Mouse (Mus musculus) spleen, adult 10 weeks (tissue): ENCODE data around the gene Krt12. TPM values are rescaled to one million over a fixed set of nuclear protein-coding genes. Genes with fewer than 3 reads are reported as not detected.

Source experiments
- polyA plus RNA-seq: library from polyadenylated mRNA; stranded (reverse); fragments of 350-450 nt; fragmentation: Illumina TruSeq; extraction: RNeasy Lipid Tissue Mini Kit (QIAGEN cat#74804); gene quantifications from one replicate; pipeline ENCODE4 v1.2.3, GENCODE M21; 2015; ENCODE audit warnings: low replicate concordance; ENCODE audit not compliant: insufficient read depth

The Krt12 gene
- not detected for polyA plus RNA-seq

DNA sequence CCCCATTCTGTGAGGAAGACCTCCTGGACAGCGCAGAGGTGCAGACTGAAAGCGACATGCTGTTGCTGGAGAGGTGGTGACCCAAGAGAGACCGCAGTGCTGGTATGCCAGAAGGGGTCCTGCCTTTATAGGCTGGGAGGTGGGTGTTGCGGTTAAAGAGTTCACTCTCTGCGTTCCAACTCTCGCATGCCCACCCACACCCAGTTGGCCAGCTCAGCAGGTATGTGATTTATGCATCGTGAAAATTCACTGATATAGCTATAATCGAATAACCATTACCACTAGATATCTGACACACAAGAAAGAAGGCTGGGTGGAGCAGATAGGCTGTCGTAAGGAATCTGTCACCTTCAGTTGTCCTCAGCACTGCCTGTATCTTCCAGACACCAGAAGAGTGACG is at the start of gene Krt12:
Krt12 (minus strand) TSS at position 101 of the 400 bp plus-strand sequence.

DNA sequence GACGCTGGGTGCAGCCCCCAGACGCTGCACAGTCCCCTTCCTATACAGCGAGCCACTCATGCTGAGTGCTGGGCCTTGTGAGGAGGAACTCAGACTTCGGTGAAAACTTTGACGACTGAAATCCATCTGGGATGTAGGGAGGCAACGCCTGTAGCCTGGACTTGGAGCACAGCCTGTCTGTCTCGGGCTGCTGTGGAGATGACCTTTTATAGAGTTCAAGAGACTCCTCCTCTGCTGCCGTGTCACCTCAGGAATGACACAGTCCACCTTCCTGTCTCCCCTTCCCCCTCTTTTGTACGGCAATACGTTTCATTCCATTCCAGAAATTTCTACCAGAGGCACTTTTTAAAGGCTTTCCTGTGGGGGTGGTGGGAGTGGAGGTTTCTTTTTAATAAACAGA is 15.9 kb upstream of the Krt12 start, which contains the start of gene Krt20:
Krt20 (minus strand) TSS at position 179 of the 400 bp plus-strand sequence.

DNA sequence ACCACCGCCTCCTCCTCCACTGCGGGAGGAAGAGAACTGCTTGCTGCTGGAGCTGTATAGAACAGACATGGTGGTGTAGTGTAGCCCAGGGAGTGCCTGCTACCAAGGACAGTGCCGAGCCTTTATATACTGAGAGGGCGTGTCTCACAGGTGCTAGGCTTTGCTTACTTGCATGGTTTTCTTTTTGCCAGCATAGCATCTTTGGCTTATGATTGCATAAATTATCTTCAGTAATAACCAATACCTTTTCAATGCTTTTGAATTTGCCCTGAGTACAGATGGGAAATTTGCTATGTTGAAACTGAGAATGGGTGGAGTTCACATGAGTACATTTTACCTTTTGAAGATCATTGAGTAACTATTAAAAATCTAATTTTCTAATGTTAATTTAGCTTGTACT is 32.8 kb downstream of the Krt12 start, which contains the start of gene Krt10:
Krt10 (minus strand) TSS at position 101 of the 400 bp plus-strand sequence.

DNA sequence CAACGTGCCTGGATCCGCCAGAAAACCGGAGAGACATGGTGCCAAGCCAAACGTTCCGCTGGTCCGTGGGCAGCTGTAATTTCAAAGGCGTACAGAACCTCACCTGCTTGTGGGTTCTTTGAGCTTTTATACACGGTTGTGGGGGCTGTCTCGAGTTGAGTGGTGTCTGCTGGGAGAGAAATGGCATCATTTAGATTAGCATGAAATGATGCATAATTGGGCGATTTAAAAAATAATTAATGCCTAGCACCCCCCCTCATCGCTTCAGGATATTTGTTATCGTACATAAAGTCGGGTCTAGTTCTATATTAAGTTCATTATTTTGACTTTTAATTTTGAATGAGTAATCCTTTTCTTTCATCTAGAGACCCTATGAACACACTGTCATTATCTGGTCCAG is 47.3 kb downstream of the Krt12 start, which contains the start of gene Krt28:
Krt28 (minus strand) TSS at position 101 of the 400 bp plus-strand sequence.

Other genes with a start within 250 kb of the Krt12 start
- gene Smarce1, start 191.2 kb downstream of the Krt12 start, polyA plus RNA-seq: 150 TPM
- 4.5 TPM for gene Krt222, start 178.2 kb downstream of the Krt12 start, polyA plus RNA-seq
- gene Krt24, start 137.0 kb downstream of the Krt12 start, polyA plus RNA-seq: not detected
- gene Krt25, start 99.3 kb downstream of the Krt12 start, polyA plus RNA-seq: not detected
- not detected for gene Krt26, start 84.3 kb downstream of the Krt12 start, polyA plus RNA-seq
- gene Krt27, start 71.2 kb downstream of the Krt12 start, polyA plus RNA-seq: not detected
- gene Krt28, start 47.4 kb downstream of the Krt12 start, polyA plus RNA-seq: not detected
- 6.0 TPM for gene Krt10, start 32.9 kb downstream of the Krt12 start, polyA plus RNA-seq
- gene Krt20, start 15.9 kb upstream of the Krt12 start, polyA plus RNA-seq: 1.9 TPM
- gene Krt23, start 70.9 kb upstream of the Krt12 start, polyA plus RNA-seq: not detected
- gene Krt39, start 99.1 kb upstream of the Krt12 start, polyA plus RNA-seq: not detected
- not detected for gene Krt40, start 120.9 kb upstream of the Krt12 start, polyA plus RNA-seq
- not detected for gene Krtap3-3, start 128.6 kb upstream of the Krt12 start, polyA plus RNA-seq
- gene Krtap3-2, start 134.6 kb upstream of the Krt12 start, polyA plus RNA-seq: not detected
- gene Gm11939, start 137.2 kb upstream of the Krt12 start, polyA plus RNA-seq: not detected
- not detected for gene Krtap3-1, start 144.4 kb upstream of the Krt12 start, polyA plus RNA-seq
- not detected for gene Krtap1-5, start 158.8 kb upstream of the Krt12 start, polyA plus RNA-seq
- gene Krtap1-4, start 161.4 kb upstream of the Krt12 start, polyA plus RNA-seq: not detected
- gene Krtap1-3, start 169.1 kb upstream of the Krt12 start, polyA plus RNA-seq: not detected
- gene Krtap9-3, start 175.8 kb upstream of the Krt12 start, polyA plus RNA-seq: not detected
- not detected for gene Gm11938, start 181.0 kb upstream of the Krt12 start, polyA plus RNA-seq
- gene Gm11937, start 187.9 kb upstream of the Krt12 start, polyA plus RNA-seq: not detected
- gene Krtap2-4, start 192.6 kb upstream of the Krt12 start, polyA plus RNA-seq: not detected
- gene Gm11562, start 198.2 kb upstream of the Krt12 start, polyA plus RNA-seq: not detected
- gene Krtap4-1, start 206.0 kb upstream of the Krt12 start, polyA plus RNA-seq: not detected
- gene Krtap4-2, start 212.8 kb upstream of the Krt12 start, polyA plus RNA-seq: not detected
- gene Krtap4-7, start 221.8 kb upstream of the Krt12 start, polyA plus RNA-seq: not detected
- not detected for gene Gm11555, start 228.0 kb upstream of the Krt12 start, polyA plus RNA-seq
- gene Gm11563, start 236.7 kb upstream of the Krt12 start, polyA plus RNA-seq: not detected
- gene Krtap4-6, start 243.7 kb upstream of the Krt12 start, polyA plus RNA-seq: not detected